Mouse (Mus musculus): ENCODE measurements around the gene Naa30. TPM values are rescaled to one million over a fixed set of nuclear protein-coding genes. Genes with fewer than 3 reads are reported as not detected.
A peak's percentile ranks its signal among the peaks of the same experiment; 100 is the strongest.

The Naa30 gene
- polyA plus RNA-seq (2012; ENCODE audit: insufficient read depth, insufficient read length, missing spikeins) = 19.9 and 21.1 TPM in 2 replicates

DNA sequence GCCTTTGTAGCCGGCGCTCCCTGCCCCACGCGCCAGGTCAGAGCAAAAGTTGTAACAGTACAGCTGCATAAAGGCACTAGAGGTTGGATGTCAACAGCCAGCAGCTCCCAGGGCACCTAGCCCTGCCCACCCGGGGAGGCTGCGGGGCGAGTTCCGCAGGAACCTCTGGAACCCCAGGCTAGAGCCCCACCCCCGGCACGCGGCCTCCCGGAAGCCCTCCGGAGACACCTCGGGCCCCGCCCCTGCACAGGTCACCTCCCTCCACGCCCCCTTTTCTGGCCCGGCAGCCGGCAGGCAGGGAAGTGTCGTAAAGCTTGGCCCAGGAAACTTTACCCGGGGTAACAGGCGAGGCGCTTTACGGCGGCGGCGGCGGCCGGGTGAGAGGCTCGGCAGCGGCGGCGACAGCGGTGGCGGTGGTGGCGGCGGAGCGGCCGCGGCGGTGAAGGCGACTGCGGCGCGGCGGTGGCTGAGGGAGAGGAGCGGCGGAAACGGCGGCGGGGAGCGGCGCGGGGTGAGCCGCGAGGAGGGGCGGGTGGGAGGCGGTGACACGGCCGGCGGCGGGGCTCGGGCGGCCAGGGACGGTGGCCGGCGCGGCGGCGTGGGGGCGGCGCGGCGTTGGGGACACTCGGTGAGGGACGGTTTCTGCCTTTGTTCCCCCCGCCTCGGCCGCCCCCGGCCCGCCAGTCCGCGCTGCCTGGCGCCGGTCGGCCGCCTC is at the start of gene Naa30:
Gene Naa30 (plus strand): TSS at position 360 of the 715 bp plus-strand sequence.
- H3K27ac ChIP-seq (replicated peaks; ENCODE audit: low read depth, low read length) = peak within 1 kb of the TSS; percentile 60
- H3K4me1 ChIP-seq (ENCODE audit: control insufficient read depth, insufficient read depth, insufficient read length, low read length) = peaks cover 10% of the 10 kb centered on the region
- peak within 1 kb of the TSS; percentile 96 for H3K4me3 ChIP-seq (ENCODE audit: insufficient read depth, low read depth, low read length)

GRCm38 (mm10) chr14:49127162-49127779 is 44.8 kb upstream of the Naa30 start:
- Histone ChIP-seq H3K27ac (replicated peaks; ENCODE audit: low read depth, low read length) (no peak overlapping the region), H3K4me1 (ENCODE audit: control insufficient read depth, insufficient read depth, insufficient read length, low read length) (no peaks in the 10 kb centered on the region), H3K4me3 (ENCODE audit: insufficient read depth, low read depth, low read length) (no peak overlapping the region)

GRCm38 (mm10) chr14:49128544-49129263 is 43.3 kb upstream of the Naa30 start:
- Histone ChIP-seq H3K27ac (replicated peaks; ENCODE audit: low read depth, low read length) (no peak overlapping the region), H3K4me3 (ENCODE audit: insufficient read depth, low read depth, low read length) (no peak overlapping the region), H3K4me1 (ENCODE audit: control insufficient read depth, insufficient read depth, insufficient read length, low read length) (no peaks in the 10 kb centered on the region)

- Histone ChIP-seq H3K4me3 (ENCODE audit: insufficient read depth, low read depth, low read length) (no peak overlapping the region), H3K27ac (replicated peaks; ENCODE audit: low read depth, low read length) (no peak overlapping the region)
Measured at GRCm38 (mm10) chr14:49132391-49132790, 39.6 kb upstream of the Naa30 start.

GRCm38 (mm10) chr14:49138171-49138570 is 33.9 kb upstream of the Naa30 start:
- H3K4me3 ChIP-seq (ENCODE audit: insufficient read depth, low read depth, low read length) = no peak overlapping the region

More at GRCm38 (mm10) chr14:49132391-49132790, 39.6 kb upstream of the Naa30 start:
- no peaks in the 10 kb centered on the region for H3K4me1 ChIP-seq (ENCODE audit: control insufficient read depth, insufficient read depth, insufficient read length, low read length)

DNA sequence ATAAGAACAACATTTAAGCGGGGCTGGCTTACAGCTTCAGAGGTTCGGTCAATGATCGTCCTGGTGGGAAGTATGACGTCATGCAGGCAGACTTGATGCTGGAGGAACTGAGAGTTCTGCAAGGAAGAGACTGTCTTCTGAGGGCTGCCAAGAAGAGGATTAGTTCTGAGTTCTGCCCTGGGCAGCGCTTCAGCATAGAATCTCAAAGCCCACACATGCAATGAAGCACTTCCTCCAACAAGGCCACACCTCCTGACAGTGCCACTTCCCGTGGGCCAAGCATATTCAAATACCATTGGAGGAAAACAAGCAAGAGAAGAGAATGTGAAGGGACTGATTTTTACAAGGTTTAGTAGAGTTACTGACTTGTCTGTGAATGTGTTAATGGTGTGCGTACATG is 31.3 kb upstream of the Naa30 start:
- Histone ChIP-seq H3K4me1 (ENCODE audit: control insufficient read depth, insufficient read depth, insufficient read length, low read length) (no peaks in the 10 kb centered on the region), H3K4me3 (ENCODE audit: insufficient read depth, low read depth, low read length) (no peak overlapping the region), H3K27ac (replicated peaks; ENCODE audit: low read depth, low read length) (no peak overlapping the region)

More at GRCm38 (mm10) chr14:49138171-49138570, 33.9 kb upstream of the Naa30 start:
- Histone ChIP-seq H3K27ac (replicated peaks; ENCODE audit: low read depth, low read length) (no peak overlapping the region), H3K4me1 (ENCODE audit: control insufficient read depth, insufficient read depth, insufficient read length, low read length) (no peaks in the 10 kb centered on the region)

DNA sequence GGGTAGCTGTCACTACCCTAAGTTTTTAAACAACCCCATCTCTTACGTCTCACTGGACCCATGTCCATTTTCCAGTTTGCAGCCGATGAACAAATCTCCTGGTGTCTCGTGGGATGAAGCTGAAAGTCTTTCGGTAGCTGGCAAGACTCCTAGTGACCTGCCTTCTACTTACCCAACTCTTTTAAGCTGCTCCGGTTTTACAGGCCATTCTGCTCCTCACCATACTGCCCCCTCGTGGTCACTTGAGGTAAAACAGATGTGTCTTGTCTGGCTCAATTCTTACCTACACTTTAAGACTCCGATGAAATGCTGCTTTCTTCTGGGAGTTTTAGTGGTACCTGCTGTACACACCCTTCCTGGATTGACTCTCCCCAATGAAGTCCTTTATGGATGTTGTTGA is 18.2 kb upstream of the Naa30 start:
- no peak overlapping the region for H3K27ac ChIP-seq (replicated peaks; ENCODE audit: low read depth, low read length)
- 0 out of 2 replicates have a peak, but pooled peaks cover 2% of the 10 kb centered on the region for H3K4me1 ChIP-seq (ENCODE audit: control insufficient read depth, insufficient read depth, insufficient read length, low read length)
- no peak overlapping the region for H3K4me3 ChIP-seq (ENCODE audit: insufficient read depth, low read depth, low read length)

DNA sequence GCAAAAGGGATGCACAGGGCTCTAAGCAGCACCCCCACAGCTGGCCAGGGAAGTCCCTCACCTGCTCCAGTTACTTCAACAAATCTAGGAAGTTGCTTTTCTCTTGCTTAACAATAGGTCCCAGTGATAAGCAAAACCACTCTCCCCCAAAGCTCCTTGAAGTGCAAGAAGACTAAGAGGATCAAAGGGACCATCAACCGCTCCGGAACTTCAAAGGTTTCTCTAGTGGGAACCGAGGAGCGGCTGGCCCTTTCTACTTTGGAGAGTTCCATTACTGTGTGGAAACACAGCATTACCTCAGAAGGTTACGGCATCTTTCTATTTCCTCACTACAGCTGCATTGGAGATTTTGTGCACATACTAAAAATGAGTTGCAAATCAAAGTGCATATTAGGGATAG is 16.5 kb upstream of the Naa30 start:
- Histone ChIP-seq H3K4me3 (ENCODE audit: insufficient read depth, low read depth, low read length) (no peak overlapping the region), H3K27ac (replicated peaks; ENCODE audit: low read depth, low read length) (peak overlapping the region; percentile 72), H3K4me1 (ENCODE audit: control insufficient read depth, insufficient read depth, insufficient read length, low read length) (0 out of 2 replicates have a peak, but pooled peaks cover 2% of the 10 kb centered on the region)

DNA sequence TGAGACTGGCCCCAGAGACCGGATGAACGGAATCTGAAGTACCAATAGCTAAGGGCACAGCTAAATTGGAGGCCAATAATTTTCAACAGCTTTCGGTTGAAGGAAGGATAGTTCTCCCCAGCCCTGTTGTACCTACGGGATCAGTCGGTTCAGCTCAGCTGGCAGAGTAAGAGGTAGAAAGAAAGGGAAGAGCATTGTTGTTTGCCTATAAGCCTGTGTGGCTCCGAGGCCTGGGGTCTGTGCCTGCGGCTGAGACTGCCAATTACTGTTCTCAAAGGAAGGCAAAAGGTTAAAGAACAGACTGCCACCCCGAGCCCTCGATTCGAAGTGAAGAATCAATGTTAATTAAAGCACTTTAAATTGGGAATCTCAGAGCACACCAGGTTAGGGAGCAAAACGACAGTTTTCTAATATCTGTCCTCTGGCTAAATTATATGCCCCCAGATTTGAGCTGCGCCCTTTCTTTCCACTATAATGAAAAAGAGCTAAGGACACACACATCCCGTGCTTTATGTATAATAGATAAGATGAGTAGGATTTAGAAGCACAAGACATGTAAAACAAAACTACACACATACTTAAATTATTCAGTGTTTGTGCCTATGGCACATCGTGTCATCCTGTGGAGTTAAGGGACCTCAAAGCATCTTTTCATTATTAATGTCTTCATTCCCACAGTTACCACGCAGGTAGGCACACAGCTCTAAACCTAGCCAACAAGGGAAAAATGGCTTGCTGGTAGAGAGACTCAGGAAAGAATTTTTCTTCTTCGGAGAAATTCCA is 13.7 kb upstream of the Naa30 start:
- H3K4me3 ChIP-seq (ENCODE audit: insufficient read depth, low read depth, low read length) = no peak overlapping the region
- H3K4me1 ChIP-seq (ENCODE audit: control insufficient read depth, insufficient read depth, insufficient read length, low read length) = 0 out of 2 replicates have a peak, but pooled peaks cover 2% of the 10 kb centered on the region
- H3K27ac ChIP-seq (replicated peaks; ENCODE audit: low read depth, low read length) = peak overlapping the region; percentile 64

DNA sequence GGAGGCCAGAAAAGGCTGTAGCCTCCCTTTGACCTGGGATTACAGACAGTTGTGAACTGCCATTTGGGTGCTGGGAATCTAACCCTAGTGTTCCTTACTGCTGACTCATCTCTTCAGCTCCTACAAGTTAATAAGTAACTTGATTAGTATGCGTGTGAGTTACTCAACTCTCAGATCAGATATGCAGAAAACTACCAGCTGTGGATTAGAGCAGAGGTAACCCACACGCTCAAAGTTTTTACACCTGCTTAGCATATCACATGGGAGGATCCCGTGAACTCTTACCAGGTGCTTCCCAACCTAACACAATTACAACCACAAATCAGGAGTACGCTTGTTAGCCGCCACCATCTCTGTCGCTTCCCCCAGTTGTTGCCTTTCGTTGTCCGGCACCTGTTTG is 740 bp upstream of the Naa30 start:
- H3K27ac ChIP-seq (replicated peaks; ENCODE audit: low read depth, low read length) = peak overlapping the region; percentile 60
- H3K4me1 ChIP-seq (ENCODE audit: control insufficient read depth, insufficient read depth, insufficient read length, low read length) = peaks cover 10% of the 10 kb centered on the region
- H3K4me3 ChIP-seq (ENCODE audit: insufficient read depth, low read depth, low read length) = peak overlapping the region; percentile 96

GRCm38 (mm10) chr14:49172582-49172988 is 559 bp downstream of the Naa30 start:
- Histone ChIP-seq H3K4me1 (ENCODE audit: control insufficient read depth, insufficient read depth, insufficient read length, low read length) (peaks cover 10% of the 10 kb centered on the region), H3K4me3 (ENCODE audit: insufficient read depth, low read depth, low read length) (peak overlapping the region; percentile 96), H3K27ac (replicated peaks; ENCODE audit: low read depth, low read length) (peak overlapping the region; percentile 59)

DNA sequence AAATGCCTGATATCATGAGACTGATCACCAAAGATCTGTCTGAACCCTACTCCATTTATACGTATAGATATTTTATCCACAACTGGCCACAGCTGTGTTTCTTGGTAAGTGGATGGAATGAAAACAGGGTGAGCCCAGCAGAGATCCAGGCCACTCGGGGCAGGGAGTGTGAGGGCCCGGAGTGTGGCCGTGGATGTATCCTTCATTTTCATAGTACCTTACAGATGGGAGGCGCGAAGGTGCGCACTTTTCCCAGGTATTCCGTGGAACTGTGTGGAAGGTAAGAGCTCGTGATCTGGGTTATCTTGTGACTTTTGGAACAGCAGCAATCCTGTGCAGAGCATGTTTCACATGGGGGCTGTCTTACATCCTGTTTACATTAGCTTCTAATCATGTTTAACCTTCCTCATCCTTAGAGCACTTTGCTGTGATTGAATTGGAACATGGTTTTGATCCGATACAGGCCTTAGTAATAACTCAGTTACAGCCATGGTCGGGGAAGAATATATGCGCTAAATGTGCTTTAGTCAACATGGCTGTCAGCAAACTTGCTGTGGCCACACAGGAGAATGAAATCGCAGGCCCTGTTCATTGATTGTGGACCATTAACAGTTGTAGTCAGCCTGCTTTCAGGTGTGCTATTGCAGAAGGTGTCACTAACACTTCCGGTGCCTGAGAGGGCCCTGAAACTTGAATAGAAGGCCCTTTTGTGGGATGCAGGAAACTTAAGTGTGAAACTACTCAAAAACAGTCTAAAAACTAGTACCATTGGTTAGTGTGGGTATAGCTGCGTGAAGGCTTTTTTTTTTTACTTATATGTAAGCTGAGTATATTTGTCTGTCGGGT is 1.5 kb downstream of the Naa30 start:
- H3K27ac ChIP-seq (replicated peaks; ENCODE audit: low read depth, low read length) = no peak overlapping the region

DNA sequence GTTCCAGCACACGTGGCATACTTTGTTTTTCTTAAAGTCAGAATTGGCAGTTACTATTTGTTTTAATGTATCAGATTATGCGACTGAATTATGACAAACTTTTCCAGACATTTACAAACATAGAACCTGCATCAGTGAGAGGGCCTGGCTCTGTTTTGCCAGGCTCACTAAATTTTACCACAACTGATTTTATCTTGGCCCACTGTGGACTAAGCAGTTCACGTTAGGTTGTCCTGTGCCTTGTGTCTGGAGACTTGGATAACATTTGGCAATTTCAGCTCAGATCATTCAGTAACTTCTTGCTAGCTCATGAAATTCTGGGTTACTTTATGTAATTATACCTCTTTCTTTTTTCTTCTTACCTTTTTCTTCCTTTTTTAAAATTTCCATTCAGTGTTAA is 7.7 kb downstream of the Naa30 start:
- Histone ChIP-seq H3K27ac (replicated peaks; ENCODE audit: low read depth, low read length) (no peak overlapping the region), H3K4me3 (ENCODE audit: insufficient read depth, low read depth, low read length) (no peak overlapping the region), H3K4me1 (ENCODE audit: control insufficient read depth, insufficient read depth, insufficient read length, low read length) (peaks cover under 1% of the 10 kb centered on the region)

More for the DNA sequence above, 1.5 kb downstream of the Naa30 start:
- peaks cover 10% of the 10 kb centered on the region for H3K4me1 ChIP-seq (ENCODE audit: control insufficient read depth, insufficient read depth, insufficient read length, low read length)
- H3K4me3 ChIP-seq (ENCODE audit: insufficient read depth, low read depth, low read length) = peak overlapping the region; percentile 96

GRCm38 (mm10) chr14:49186270-49186669 is 14.2 kb downstream of the Naa30 start:
- Histone ChIP-seq H3K4me3 (ENCODE audit: insufficient read depth, low read depth, low read length) (no peak overlapping the region), H3K4me1 (ENCODE audit: control insufficient read depth, insufficient read depth, insufficient read length, low read length) (no peaks in the 10 kb centered on the region), H3K27ac (replicated peaks; ENCODE audit: low read depth, low read length) (no peak overlapping the region)

All from brown adipose tissue, adult 24 weeks (tissue).